22 mouse cellular contexts compared by ENCODE assay signal in genomic region chr5:98446771-98447462, GRCm38 (mm10).
A peak's percentile ranks its signal among the peaks of the same experiment; 100 is the strongest.
DNase-seq lines count a peak whose midpoint lies in the region; ATAC-seq and TF ChIP-seq lines count a peak whose summit lies in the region.
"Had no signal": no experiment of that assay in that cellular context is flagged by ENCODE, and none has a peak within 500 bp of the region (broad histone marks: within the 10 kb centered on the region; RNA-seq: fewer than 3 reads in every experiment).

No protein-coding gene starts in this region.

- intact Hi-C loops in heart, adult 2 months (cut with DNase I) = no loop called here

- H3K9me3 ChIP-seq in kidney, embryonic 15.5 days (replicated peaks) = no peaks in the 10 kb centered on the region
- no peaks in the 10 kb centered on the region for H3K9me3 ChIP-seq in intestine, embryonic 14.5 days (ENCODE audit: control insufficient read depth, low read length)
- no peaks in the 10 kb centered on the region for H3K9me3 ChIP-seq in intestine, embryonic 16.5 days (ENCODE audit: control insufficient read depth, low read length)
- H3K9me3 ChIP-seq in stomach, embryonic 15.5 days = no peaks in the 10 kb centered on the region
- H3K9me3 ChIP-seq: embryonic facial prominence, embryonic 10.5 days; hindbrain, embryonic 12.5 days had no signal

- no peak overlapping the region for H3K4me2 ChIP-seq in kidney, embryonic 15.5 days
- H3K4me2 ChIP-seq in intestine, embryonic 14.5 days (ENCODE audit: low read length) = no peak overlapping the region
- H3K4me2 ChIP-seq in intestine, embryonic 16.5 days (ENCODE audit: low read depth, low read length) = peak overlapping the region; percentile 20; the same call in 1 of the 2 replicates
- H3K4me2 ChIP-seq in stomach, embryonic 15.5 days = no peak overlapping the region
- H3K4me2 ChIP-seq: hindbrain, embryonic 12.5 days had no signal

- peaks cover 3% of the 10 kb centered on the region; the same call in 1 of the 2 replicates for H3K4me1 ChIP-seq in kidney, embryonic 15.5 days
- H3K4me1 ChIP-seq in intestine, embryonic 14.5 days (replicated peaks; ENCODE audit: control insufficient read depth, insufficient read depth, low read length) = no peaks in the 10 kb centered on the region
- H3K4me1 ChIP-seq in intestine, embryonic 16.5 days (ENCODE audit: control insufficient read depth, insufficient read depth, low read length) = no peaks in the 10 kb centered on the region
- H3K4me1 ChIP-seq in stomach, embryonic 15.5 days = no peaks in the 10 kb centered on the region
- no peaks in the 10 kb centered on the region for H3K4me1 ChIP-seq in heart, adult 2 months (ENCODE audit: control insufficient read depth, insufficient read depth, low read length)
- H3K4me1 ChIP-seq: embryonic facial prominence, embryonic 10.5 days; hindbrain, embryonic 12.5 days had no signal

- no peak for TF ChIP-seq EP300 in heart, adult 2 months (IDR thresholded peaks at IDR 0.05; ENCODE audit: insufficient read depth, low read depth, low read length)

- H3K79me2 ChIP-seq in heart, adult 2 months (replicated peaks; ENCODE audit: control insufficient read depth, insufficient read depth, low read length) = no peaks in the 10 kb centered on the region

- no peaks in the 10 kb centered on the region for H3K27me3 ChIP-seq in kidney, embryonic 15.5 days
- H3K27me3 ChIP-seq in intestine, embryonic 14.5 days (replicated peaks; ENCODE audit: control insufficient read depth, insufficient read depth, low read length) = no peaks in the 10 kb centered on the region
- H3K27me3 ChIP-seq in intestine, embryonic 16.5 days (replicated peaks; ENCODE audit: control insufficient read depth, insufficient read depth, low read length) = no peaks in the 10 kb centered on the region
- no peaks in the 10 kb centered on the region for H3K27me3 ChIP-seq in stomach, embryonic 15.5 days (replicated peaks)
- H3K27me3 ChIP-seq in heart, adult 2 months (ENCODE audit: control insufficient read depth, insufficient read depth, low read length) = no peaks in the 10 kb centered on the region
- H3K27me3 ChIP-seq: CH12.LX; hindbrain, embryonic 12.5 days; Patski had no signal

- no peak overlapping the region for H3K4me3 ChIP-seq in kidney, embryonic 15.5 days (replicated peaks)
- no peak overlapping the region for H3K4me3 ChIP-seq in intestine, embryonic 14.5 days (ENCODE audit: low read depth, low read length)
- H3K4me3 ChIP-seq in intestine, embryonic 16.5 days (ENCODE audit: low read length) = no peak overlapping the region
- H3K4me3 ChIP-seq in stomach, embryonic 15.5 days (replicated peaks) = no peak overlapping the region
- no peak overlapping the region for H3K4me3 ChIP-seq in heart, adult 2 months
- H3K4me3 ChIP-seq: embryonic facial prominence, embryonic 10.5 days; gastrocnemius, adult 2 months; hindbrain, embryonic 12.5 days had no signal

- TF ChIP-seq CTCF in heart, adult 2 months (IDR thresholded peaks at IDR 0.05) = no peak

- 79% methylated on average over 12 of the region's 12 CpGs for WGBS in kidney, embryonic 15.5 days
- WGBS in intestine, embryonic 14.5 days = 81% methylated on average over 12 of the region's 12 CpGs
- 77% methylated on average over 12 of the region's 12 CpGs for WGBS in intestine, embryonic 16.5 days
- 71% methylated on average over 12 of the region's 12 CpGs for WGBS in stomach, embryonic 15.5 days
- WGBS in heart, adult 2 months = 75% methylated on average over 12 of the region's 12 CpGs

- no peaks in the 10 kb centered on the region for H3K36me3 ChIP-seq in kidney, embryonic 15.5 days
- H3K36me3 ChIP-seq in intestine, embryonic 14.5 days (ENCODE audit: control insufficient read depth, insufficient read depth, low read length) = no peaks in the 10 kb centered on the region
- H3K36me3 ChIP-seq in intestine, embryonic 16.5 days (ENCODE audit: control insufficient read depth, insufficient read depth, low read length) = no peaks in the 10 kb centered on the region
- H3K36me3 ChIP-seq in stomach, embryonic 15.5 days = no peaks in the 10 kb centered on the region
- H3K36me3 ChIP-seq in heart, adult 2 months (ENCODE audit: control insufficient read depth, insufficient read depth, low read length) = no peaks in the 10 kb centered on the region
- H3K36me3 ChIP-seq: embryonic facial prominence, embryonic 10.5 days; hindbrain, embryonic 12.5 days had no signal

- no peak for TF ChIP-seq POLR2A in heart, adult 2 months (IDR thresholded peaks at IDR 0.05; ENCODE audit: insufficient read depth, low read depth, low read length)

- DNase-seq in kidney, postnatal 25 days = no peak
- DNase-seq in intestine, embryonic 14.5 days (ENCODE audit: low spot score) = no peak
- no peak for DNase-seq in heart, adult 2 months
- no peak for DNase-seq in layer of hippocampus, postnatal 36 days
- DNase-seq: adrenal gland, adult 2 months; adrenal gland, postnatal 25 days; cerebellum, adult 18-20 months; cerebellum, adult 9-11 months; cerebellum, postnatal 36 days; gastrocnemius, adult 2 months; gastrocnemius, postnatal 25 days; heart, postnatal 10 days; heart, postnatal 4 days had no signal

- H3K9ac ChIP-seq in kidney, embryonic 15.5 days = no peak overlapping the region
- H3K9ac ChIP-seq in intestine, embryonic 14.5 days (ENCODE audit: low read length) = no peak overlapping the region
- no peak overlapping the region for H3K9ac ChIP-seq in intestine, embryonic 16.5 days (ENCODE audit: low read depth, low read length)
- H3K9ac ChIP-seq in stomach, embryonic 15.5 days = no peak overlapping the region
- H3K9ac ChIP-seq in heart, adult 2 months (ENCODE audit: low read depth, low read length) = no peak overlapping the region
- H3K9ac ChIP-seq: hindbrain, embryonic 12.5 days had no signal

- H3K27ac ChIP-seq in kidney, embryonic 15.5 days = peak overlapping the region; percentile 79
- H3K27ac ChIP-seq in intestine, embryonic 14.5 days (ENCODE audit: low read depth) = no peak overlapping the region
- H3K27ac ChIP-seq in intestine, embryonic 16.5 days (ENCODE audit: low read length) = peak overlapping the region; percentile 37
- no peak overlapping the region for H3K27ac ChIP-seq in stomach, embryonic 15.5 days
- H3K27ac ChIP-seq in heart, adult 2 months = no peak overlapping the region
- H3K27ac ChIP-seq: embryonic facial prominence, embryonic 10.5 days; gastrocnemius, adult 2 months; hindbrain, embryonic 12.5 days had no signal

- ATAC-seq in kidney, embryonic 15.5 days (replicated peaks; ENCODE audit: low FRiP score) = peak; percentile 81
- ATAC-seq in intestine, embryonic 14.5 days (replicated peaks; ENCODE audit: low FRiP score, low TSS enrichment, low read depth) = peak; percentile 60; the same call in 1 of the 2 replicates
- ATAC-seq in intestine, embryonic 16.5 days = peak; percentile 93
- peak; percentile 63 for ATAC-seq in stomach, embryonic 15.5 days (ENCODE audit: insufficient read depth, low FRiP score, low read depth)
- ATAC-seq: activated CD4-positive, CD25-positive, alpha-beta regulatory T cell, adult 4 months; forebrain, embryonic 14.5 days; Patski had no signal

Comparison
In these comparisons a context has a peak if more than half of its experiments do, and no peak if none do; other contexts are left out.
1. H3K27ac ChIP-seq: peak in kidney, embryonic 15.5 days (single experiment) and intestine, embryonic 16.5 days (single experiment); none in intestine, embryonic 14.5 days (single experiment), stomach, embryonic 15.5 days (single experiment) and heart, adult 2 months (single experiment).
2. Peak in every context shown above with its lines, with median percentiles within 50 percentile points of each other: ATAC-seq.